In genomic region chr4:106776998-106777397, GRCm38 (mm10) we compare ENCODE assay signal across 9 mouse cellular contexts. TPM values are rescaled to one million over a fixed set of nuclear protein-coding genes. Genes with fewer than 3 reads are reported as not detected.
DNase-seq lines count a peak whose midpoint lies in the region; ATAC-seq and TF ChIP-seq lines count a peak whose summit lies in the region.
"Had no signal": no experiment of that assay in that cellular context is flagged by ENCODE, and none has a peak within 500 bp of the region (broad histone marks: within the 10 kb centered on the region; RNA-seq: fewer than 3 reads in every experiment).

No protein-coding gene starts in this region.

- no peak overlapping the region for H3K4me2 ChIP-seq in lung, embryonic 14.5 days
- no peak overlapping the region for H3K4me2 ChIP-seq in hindbrain, embryonic 14.5 days (replicated peaks)
- no peak overlapping the region for H3K4me2 ChIP-seq in stomach, postnatal 0 days (replicated peaks; ENCODE audit: low read depth)

- H3K27ac ChIP-seq in lung, embryonic 14.5 days (ENCODE audit: low read depth): no peak overlapping the region
- peak overlapping the region; percentile 76 for H3K27ac ChIP-seq in hindbrain, embryonic 14.5 days
- H3K27ac ChIP-seq in stomach, postnatal 0 days (replicated peaks): no peak overlapping the region

- peak; percentile 74 for DNase-seq in lung, embryonic 14.5 days
- no peak for DNase-seq in lung, postnatal 36 days
- DNase-seq in hindbrain, embryonic 14.5 days (ENCODE audit: low spot score): peak; percentile 82
- DNase-seq in mesoderm, embryonic 11.5 days (ENCODE audit: low read depth, low spot score): peak; percentile 84
- peak; percentile 75 for DNase-seq in telencephalon, adult 2 months (ENCODE audit: low read depth, low spot score)
- no peak for DNase-seq in stomach, postnatal 0 days (ENCODE audit: low spot score)
- no peak for DNase-seq in lung, adult 2 months

- no peak for TF ChIP-seq CTCF in lung, embryonic 14.5 days (IDR thresholded peaks at IDR 0.05; ENCODE audit: low read depth)
- TF ChIP-seq CTCF in stomach, postnatal 0 days (IDR thresholded peaks at IDR 0.05; ENCODE audit: low read depth): no peak
- no peak for TF ChIP-seq CTCF in lung, adult 2 months (IDR thresholded peaks at IDR 0.05; ENCODE audit: insufficient read depth, low read length)

- H3K36me3 ChIP-seq in lung, embryonic 14.5 days (ENCODE audit: insufficient read depth): no peaks in the 10 kb centered on the region
- H3K36me3 ChIP-seq in hindbrain, embryonic 14.5 days (replicated peaks; ENCODE audit: control insufficient read depth, insufficient read depth): no peaks in the 10 kb centered on the region
- no peaks in the 10 kb centered on the region for H3K36me3 ChIP-seq in stomach, postnatal 0 days (ENCODE audit: control insufficient read depth, insufficient read depth, low read length)

- 33% methylated on average over 3 of the region's 3 CpGs for WGBS in lung, embryonic 14.5 days
- WGBS in hindbrain, embryonic 14.5 days: 9% methylated on average over 3 of the region's 3 CpGs
- WGBS in stomach, postnatal 0 days: 35% methylated on average over 3 of the region's 3 CpGs
- WGBS in lung, adult 2 months: 44% methylated on average over 3 of the region's 3 CpGs

- H3K9me3 ChIP-seq in lung, embryonic 14.5 days (ENCODE audit: low read depth, low read length): no peaks in the 10 kb centered on the region
- no peaks in the 10 kb centered on the region for H3K9me3 ChIP-seq in hindbrain, embryonic 14.5 days (ENCODE audit: control insufficient read depth, low read length)
- no peaks in the 10 kb centered on the region for H3K9me3 ChIP-seq in stomach, postnatal 0 days (ENCODE audit: control insufficient read depth, low read length)

- H3K4me1 ChIP-seq in lung, embryonic 14.5 days (ENCODE audit: insufficient read depth): peaks cover 20% of the 10 kb centered on the region
- H3K4me1 ChIP-seq in hindbrain, embryonic 14.5 days (replicated peaks; ENCODE audit: control insufficient read depth, insufficient read depth, low read length): peaks cover 34% of the 10 kb centered on the region
- H3K4me1 ChIP-seq in stomach, postnatal 0 days (replicated peaks; ENCODE audit: control insufficient read depth, insufficient read depth): peaks cover 5% of the 10 kb centered on the region; the same call in 1 of the 2 replicates
- H3K4me1 ChIP-seq in lung, adult 2 months (ENCODE audit: control insufficient read depth, insufficient read depth, low read length): peaks cover 6% of the 10 kb centered on the region

- no peak overlapping the region for H3K4me3 ChIP-seq in lung, embryonic 14.5 days (ENCODE audit: low read depth, low read length)
- H3K4me3 ChIP-seq in hindbrain, embryonic 14.5 days (replicated peaks; ENCODE audit: low read length): no peak overlapping the region
- no peak overlapping the region for H3K4me3 ChIP-seq in stomach, postnatal 0 days (ENCODE audit: low read depth, low read length)
- H3K4me3 ChIP-seq in lung, adult 2 months (replicated peaks; ENCODE audit: extremely low read depth, low read depth, low read length): no peak overlapping the region
- H3K4me3 ChIP-seq: myocyte had no signal

- no peaks in the 10 kb centered on the region for H3K27me3 ChIP-seq in lung, embryonic 14.5 days (ENCODE audit: insufficient read depth, low read length)
- no peaks in the 10 kb centered on the region for H3K27me3 ChIP-seq in hindbrain, embryonic 14.5 days (ENCODE audit: control insufficient read depth, insufficient read depth, low read length)
- no peaks in the 10 kb centered on the region for H3K27me3 ChIP-seq in stomach, postnatal 0 days (ENCODE audit: control insufficient read depth, insufficient read depth, low read length)

- H3K9ac ChIP-seq in lung, embryonic 14.5 days: no peak overlapping the region
- H3K9ac ChIP-seq in hindbrain, embryonic 14.5 days: peak overlapping the region; percentile 24; the same call in 1 of the 2 replicates
- H3K9ac ChIP-seq in stomach, postnatal 0 days (ENCODE audit: low read length): no peak overlapping the region

- TF ChIP-seq POLR2A in lung, adult 2 months (IDR thresholded peaks at IDR 0.05; ENCODE audit: borderline replicate concordance, extremely low read depth, low read depth, low read length): no peak

- TF ChIP-seq EP300 in stomach, postnatal 0 days (optimal IDR thresholded peaks at IDR 0.05): no peak

- no peak for ATAC-seq in lung, embryonic 14.5 days (ENCODE audit: insufficient read depth)
- ATAC-seq in hindbrain, embryonic 14.5 days (ENCODE audit: low FRiP score): peak; percentile 64
- ATAC-seq in stomach, postnatal 0 days (ENCODE audit: low FRiP score, low TSS enrichment): no peak
- no peak for ATAC-seq in activated CD4-positive, CD25-positive, alpha-beta regulatory T cell, adult 4 months

RNA-seq across cellular contexts. Expression of gene Acot11, which starts 27.8 kb away (rescaled TPM):
- 0.84 and 1.1 TPM in 2 replicates for polyA plus RNA-seq in lung, embryonic 14.5 days (2014; fragmentation: Nextera tagmentation; extraction: Ambion mirVana)
- polyA plus RNA-seq in hindbrain, embryonic 14.5 days (2014; fragmentation: Nextera tagmentation; extraction: Ambion mirVana): 2.0 and 2.1 TPM in 2 replicates
- polyA plus RNA-seq in stomach, postnatal 0 days (2015; fragmentation: Nextera tagmentation; extraction: Ambion mirVana): 2.8 and 3.1 TPM in 2 replicates
- 1 to 10 TPM; 6.1 to 9.0 TPM for polyA plus RNA-seq in activated CD4-positive, CD25-positive, alpha-beta regulatory T cell, adult 4 months (2017; shearing (Covaris generic))
- 9.8 and 18.6 TPM in 2 replicates for polyA plus RNA-seq in lung, adult 2 months (2012; rRNA removed)

RNA-seq across cellular contexts. Expression of gene Fam151a, which starts 43.3 kb away (rescaled TPM):
- 0.27 and 0.30 TPM in 2 replicates for polyA plus RNA-seq in lung, embryonic 14.5 days (2014; fragmentation: Nextera tagmentation; extraction: Ambion mirVana)
- not detected in 2 replicates for polyA plus RNA-seq in hindbrain, embryonic 14.5 days (2014; fragmentation: Nextera tagmentation; extraction: Ambion mirVana)
- polyA plus RNA-seq in stomach, postnatal 0 days (2015; fragmentation: Nextera tagmentation; extraction: Ambion mirVana): 0.39 and 0.41 TPM in 2 replicates
- not detected for polyA plus RNA-seq in activated CD4-positive, CD25-positive, alpha-beta regulatory T cell, adult 4 months (2017; shearing (Covaris generic))
- polyA plus RNA-seq in lung, adult 2 months (2012; rRNA removed): 0.77 and 1.4 TPM in 2 replicates
- polyA plus RNA-seq: myocyte had no signal

RNA-seq across cellular contexts. Expression of gene Mroh7, which starts 46.3 kb away (rescaled TPM):
- polyA plus RNA-seq in lung, embryonic 14.5 days (2014; fragmentation: Nextera tagmentation; extraction: Ambion mirVana): 0.08 and 0.22 TPM in 2 replicates
- 0.83 and 1.1 TPM in 2 replicates for polyA plus RNA-seq in hindbrain, embryonic 14.5 days (2014; fragmentation: Nextera tagmentation; extraction: Ambion mirVana)
- polyA plus RNA-seq in stomach, postnatal 0 days (2015; fragmentation: Nextera tagmentation; extraction: Ambion mirVana): 0.05 and 0.15 TPM in 2 replicates
- not detected for polyA plus RNA-seq in activated CD4-positive, CD25-positive, alpha-beta regulatory T cell, adult 4 months (2017; shearing (Covaris generic))
- 0.41 and 1.5 TPM in 2 replicates for polyA plus RNA-seq in lung, adult 2 months (2012; rRNA removed)
- polyA plus RNA-seq: myocyte had no signal

Comparison
In these comparisons a context has a peak if more than half of its experiments do, and no peak if none do; other contexts are left out.
1. DNase-seq: peak in lung, embryonic 14.5 days (single experiment), hindbrain, embryonic 14.5 days (single experiment), mesoderm, embryonic 11.5 days (single experiment) and telencephalon, adult 2 months (single experiment); none in lung, postnatal 36 days (single experiment), stomach, postnatal 0 days (single experiment) and lung, adult 2 months (single experiment).